Mouse (Mus musculus) telencephalon, adult 2 months (tissue): ENCODE results near the gene Cep128.
"Not testable (repeated sequence)": the region's sequence is repeated elsewhere in the genome, so short reads cannot be mapped to it uniquely, and the experiment has no call there.

Experiments
- DNase-seq: peaks from one replicate; pipeline ENCODE4 v3.0.0-alpha.2; 2011; ENCODE audit warnings: low read depth, low spot score

The Cep128 gene

GRCm38 (mm10) chr12:91384281-91385017 is at the start of gene Cep128, which contains the start of gene Tshr:
Gene Cep128 (minus strand): TSS chr12:91384409.
Gene Tshr (plus strand): TSS chr12:91384563.
- DNase-seq: peak; percentile 92

- no peak for DNase-seq
These were observed 42.9 kb upstream of the Cep128 start for GRCm38 (mm10) chr12:91427129-91427528.

GRCm38 (mm10) chr12:91426499-91426898 is 42.3 kb upstream of the Cep128 start:
- no peak for DNase-seq

GRCm38 (mm10) chr12:91423125-91423820 is 39.1 kb upstream of the Cep128 start:
- DNase-seq: no peak

- no peak for DNase-seq
These were observed 37.1 kb upstream of the Cep128 start for GRCm38 (mm10) chr12:91421272-91421671.

- no peak for DNase-seq
These were observed 34.6 kb upstream of the Cep128 start for GRCm38 (mm10) chr12:91418791-91419190.

GRCm38 (mm10) chr12:91416828-91417227 is 32.6 kb upstream of the Cep128 start:
- no peak for DNase-seq

GRCm38 (mm10) chr12:91415112-91415511 is 30.9 kb upstream of the Cep128 start:
- no peak for DNase-seq

GRCm38 (mm10) chr12:91412461-91413182 is 28.4 kb upstream of the Cep128 start:
- no peak for DNase-seq

- no peak for DNase-seq
These were observed 26.1 kb upstream of the Cep128 start for GRCm38 (mm10) chr12:91410306-91410705.

- no peak for DNase-seq
These were observed 16.8 kb upstream of the Cep128 start for GRCm38 (mm10) chr12:91401049-91401352.

- DNase-seq: peak; percentile 63
These were observed 16.2 kb upstream of the Cep128 start for GRCm38 (mm10) chr12:91400232-91401048.

GRCm38 (mm10) chr12:91383516-91384264 is 519 bp downstream of the Cep128 start:
- no peak for DNase-seq

GRCm38 (mm10) chr12:91369173-91369572 is 15.0 kb downstream of the Cep128 start:
- no peak for DNase-seq

GRCm38 (mm10) chr12:91353783-91354182 is 30.4 kb downstream of the Cep128 start:
- DNase-seq: no peak

- not testable (repeated sequence) for DNase-seq
These were observed 45.6 kb downstream of the Cep128 start for GRCm38 (mm10) chr12:91338656-91339055.

GRCm38 (mm10) chr12:91327527-91327926 is 56.7 kb downstream of the Cep128 start:
- DNase-seq: no peak

- no peak for DNase-seq
These were observed 58.1 kb downstream of the Cep128 start for GRCm38 (mm10) chr12:91326104-91326503.

- DNase-seq: no peak
These were observed 69.2 kb downstream of the Cep128 start for GRCm38 (mm10) chr12:91315026-91315425.

- DNase-seq: peak; percentile 64
These were observed 70.1 kb downstream of the Cep128 start for GRCm38 (mm10) chr12:91313974-91314587.
